Mouse (Mus musculus) 3134 (cell line): Measurements from ENCODE around the gene Aktip.

Source experiments
- DNase-seq: peaks from one replicate; pipeline ENCODE4 v3.0.0-alpha.2; 2011; ENCODE audit warnings: low spot score; ENCODE audit not compliant: insufficient read length; ENCODE audit errors: extremely low read depth

The Aktip gene

DNA sequence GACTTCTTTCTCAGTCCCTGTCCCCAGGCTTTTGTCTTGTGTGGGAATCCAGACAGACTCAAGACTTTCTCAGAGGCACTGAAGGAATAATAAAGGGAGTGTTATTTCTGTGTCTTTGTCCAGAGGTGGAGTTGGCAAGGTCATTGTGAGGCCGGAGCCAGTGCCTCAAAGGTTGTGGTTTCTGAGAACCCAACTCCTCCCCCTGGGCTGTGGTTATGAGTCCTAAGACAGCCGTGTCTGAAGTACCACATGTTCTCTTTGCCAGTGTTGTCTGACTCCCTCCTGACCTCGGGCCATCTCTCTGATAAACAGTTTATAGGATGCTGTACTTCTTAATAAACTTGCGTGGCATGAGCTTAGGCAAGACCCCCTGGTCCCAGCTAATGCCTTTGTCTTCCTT lies 134.6 kb downstream of the Aktip start:
- no peak for DNase-seq
